Mouse (Mus musculus) liver, adult 2 months (tissue): ENCODE results near the gene 6030408B16Rik.

Source experiments
- CTCF ChIP-seq: fragments of 200-500 bp; IDR thresholded peaks from 2 replicates; pipeline ENCODE4 v1.5.1; 2011; ENCODE audit warnings: low read depth, low read length, control low read depth
- POLR2A ChIP-seq: fragments of 200-500 bp; IDR thresholded peaks from 2 replicates; pipeline ENCODE4 v1.6.1; 2011; ENCODE audit warnings: low read length, control low read depth; ENCODE audit not compliant: insufficient read depth; ENCODE audit errors: extremely low read depth

DNA sequence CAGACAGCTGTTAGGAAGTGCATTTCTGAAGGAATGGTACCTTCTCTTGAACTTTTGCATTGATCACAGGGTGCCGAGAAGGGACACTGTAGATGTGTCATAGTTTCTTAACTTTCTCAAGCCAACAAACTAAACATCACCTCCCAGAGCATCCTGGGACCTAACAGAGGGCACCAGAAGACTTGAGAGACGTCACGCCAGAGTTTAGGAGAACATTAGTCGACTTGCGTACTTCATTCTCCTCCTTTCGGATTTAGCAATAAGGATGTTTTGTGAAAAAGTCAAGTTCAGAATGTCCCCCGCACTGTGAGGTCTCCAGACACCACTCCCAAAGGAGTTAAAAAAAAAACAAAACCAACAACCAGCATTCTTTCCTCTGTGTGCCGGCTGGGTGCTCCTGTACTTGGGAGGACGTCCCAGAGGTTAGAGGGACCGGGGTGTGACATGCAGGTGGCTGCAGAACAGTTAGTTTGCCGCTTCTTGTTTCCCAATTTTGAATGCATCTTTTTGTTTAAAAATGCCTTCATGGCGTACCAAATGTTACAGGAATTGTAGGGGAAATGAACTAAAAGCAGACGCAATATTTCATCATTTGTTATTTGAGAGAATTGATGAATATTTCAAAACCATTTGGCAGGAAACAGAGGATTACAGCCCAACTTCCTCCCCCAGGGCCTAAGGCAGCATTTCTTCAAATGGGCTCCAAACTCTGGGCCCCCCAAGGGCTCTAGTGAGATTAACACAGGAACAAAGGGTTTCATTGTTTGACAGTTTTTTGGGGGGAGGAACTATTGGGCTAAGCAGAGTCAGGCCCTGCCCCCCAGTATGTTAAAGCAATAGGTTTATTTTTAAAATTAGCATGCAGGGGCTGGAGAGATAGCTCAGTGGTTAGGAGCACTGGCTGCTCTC is 15.7 kb downstream of the 6030408B16Rik start:
- TF ChIP-seq CTCF = no peak
- no peak for TF ChIP-seq POLR2A
